Mouse (Mus musculus) layer of hippocampus, adult 8-10 months (tissue): ENCODE data around the gene Os9. TPM values are rescaled to one million over a fixed set of nuclear protein-coding genes. Genes with fewer than 3 reads are reported as not detected.
"Not testable (repeated sequence)": the region's sequence is repeated elsewhere in the genome, so short reads cannot be mapped to it uniquely, and the experiment has no call there.

Source experiments
- DNase-seq, 2 experiments: peaks; one replicate each; pipeline ENCODE4 v3.0.0; 2022; ENCODE audit warnings: low spot score in 2 of 2
- total RNA-seq, 4 experiments: library from RNA; stranded (reverse); gene quantifications; 2 replicates each; pipeline ENCODE4 v1.2.4; 2022

Gene Os9
- total RNA-seq, 4 experiments from 2014 or later: 98.1 to 120 (median 109) TPM

- DNase-seq: no peak
These were observed 26.2 kb upstream of the Os9 start for GRCm38 (mm10) chr10:127147135-127147534.

GRCm38 (mm10) chr10:127145303-127145702, 24.4 kb upstream of the Os9 start:
- no peak for DNase-seq

- no peak for DNase-seq
These were observed 23.6 kb upstream of the Os9 start for GRCm38 (mm10) chr10:127144536-127144935.

GRCm38 (mm10) chr10:127143228-127143627, 22.3 kb upstream of the Os9 start:
- no peak for DNase-seq

GRCm38 (mm10) chr10:127141500-127141899, 20.6 kb upstream of the Os9 start:
- DNase-seq: no peak

- no peak for DNase-seq
These were observed 20.0 kb upstream of the Os9 start for GRCm38 (mm10) chr10:127140971-127141370.

GRCm38 (mm10) chr10:127138328-127139141, 17.6 kb upstream of the Os9 start:
- no peak for DNase-seq

- no peak for DNase-seq
These were observed 17.0 kb upstream of the Os9 start for GRCm38 (mm10) chr10:127137896-127138295.

GRCm38 (mm10) chr10:127136510-127136909, 15.6 kb upstream of the Os9 start:
- DNase-seq: no peak

- DNase-seq: no peak
These were observed 14.3 kb upstream of the Os9 start for GRCm38 (mm10) chr10:127135118-127135836.

- not testable (repeated sequence) for DNase-seq
These were observed 13.6 kb upstream of the Os9 start for GRCm38 (mm10) chr10:127134394-127135035.

GRCm38 (mm10) chr10:127132469-127132868, 11.5 kb upstream of the Os9 start:
- DNase-seq: no peak

- no peak for DNase-seq
These were observed 8.5 kb upstream of the Os9 start for GRCm38 (mm10) chr10:127129431-127129830.

- DNase-seq: no peak
These were observed 6.9 kb upstream of the Os9 start for GRCm38 (mm10) chr10:127127711-127128279.

- no peak for DNase-seq
These were observed 5.6 kb upstream of the Os9 start for GRCm38 (mm10) chr10:127126579-127126978.

GRCm38 (mm10) chr10:127125210-127126001, 4.5 kb upstream of the Os9 start:
- no peak for DNase-seq

GRCm38 (mm10) chr10:127123436-127123805, 2.5 kb upstream of the Os9 start:
- DNase-seq: peak; percentile 66 to 86

GRCm38 (mm10) chr10:127122784-127123435, 2.0 kb upstream of the Os9 start:
- peak in 1 of 2 experiments; percentile 48 for DNase-seq

GRCm38 (mm10) chr10:127122018-127122417, 1.1 kb upstream of the Os9 start:
- no peak for DNase-seq

GRCm38 (mm10) chr10:127120301-127121065, 448 bp downstream of the Os9 start:
- DNase-seq: no peak
